Mouse (Mus musculus) heart, embryonic 14.5 days (tissue): ENCODE data around the gene Dctn1. TPM values are rescaled to one million over a fixed set of nuclear protein-coding genes. Genes with fewer than 3 reads are reported as not detected.

Experiments
- ATAC-seq: fragments of 200-750 bp; cut with Nextera tagmentation; 2 replicates; pipeline ENCODE4 v1.8.0; 2017; ENCODE audit warnings: low read depth, moderate TSS enrichment; ENCODE audit not compliant: insufficient number of reproducible peaks, insufficient read depth, low FRiP score
- H3K27ac ChIP-seq, 2 experiments: fragments of 200-500 bp in 1 of 2; fragments of 300-500 bp in 1 of 2; sonication (generic) in 1 of 2; replicated peaks in 1 of 2; 2 replicates each; pipeline ENCODE4 v1.5.1; 2012 to 2014; ENCODE audit warnings: low read depth in 2 of 2, low read length in 2 of 2, control low read depth in 1 of 2, mild to moderate bottlenecking in 1 of 2, mixed read lengths in 1 of 2; ENCODE audit not compliant: control insufficient read depth in 1 of 2, insufficient read depth in 1 of 2
- H3K27me3 ChIP-seq: fragments of 300-500 bp; sonication (generic); 2 replicates; pipeline ENCODE4 v1.6.1; 2014; ENCODE audit warnings: mild to moderate bottlenecking, low read length, control low read depth; ENCODE audit not compliant: control insufficient read depth, insufficient read depth
- H3K36me3 ChIP-seq: fragments of 300-500 bp; sonication (generic); 2 replicates; pipeline ENCODE4 v1.6.1; 2014; ENCODE audit warnings: mild to moderate bottlenecking, control low read depth, low read length, mixed read lengths; ENCODE audit not compliant: control insufficient read depth, insufficient read depth
- H3K4me1 ChIP-seq, 2 experiments: fragments of 200-500 bp in 1 of 2; fragments of 300-500 bp in 1 of 2; sonication (generic) in 1 of 2; 2 replicates each; pipeline ENCODE4 v1.6.1; 2012 to 2014; ENCODE audit warnings: low read length in 2 of 2, control low read depth in 1 of 2, mixed read lengths in 1 of 2; ENCODE audit not compliant: control insufficient read depth in 2 of 2, insufficient read depth in 2 of 2
- H3K4me2 ChIP-seq: fragments of 300-500 bp; sonication (generic); 2 replicates; pipeline ENCODE4 v1.6.1; 2014; ENCODE audit warnings: mild to moderate bottlenecking, low read length
- H3K4me3 ChIP-seq, 2 experiments: fragments of 200-500 bp in 1 of 2; fragments of 300-500 bp in 1 of 2; sonication (generic) in 1 of 2; 2 replicates each; pipeline ENCODE4 v1.5.1; 2012 to 2014; ENCODE audit warnings: low read length in 2 of 2, mild to moderate bottlenecking in 2 of 2, control low read depth in 1 of 2, low read depth in 1 of 2, moderate library complexity in 1 of 2; ENCODE audit not compliant: control insufficient read depth in 1 of 2, insufficient read depth in 1 of 2
- H3K9ac ChIP-seq: fragments of 300-500 bp; sonication (generic); 2 replicates; pipeline ENCODE4 v1.6.1; 2014; ENCODE audit warnings: mild to moderate bottlenecking, low read length
- H3K9me3 ChIP-seq: fragments of 300-500 bp; sonication (generic); 2 replicates; pipeline ENCODE4 v1.6.1; 2016; ENCODE audit warnings: low read length, control low read depth; ENCODE audit not compliant: control insufficient read depth
- WGBS: fragments of 180-500 bp; shearing (Covaris S2); extraction: QIAGEN DNeasy Blood & Tissue Kit; methylation state at CpG from one replicate; pipeline ENCODE4 v1.1.7; 2014; 5-methylcytosine and 5-hydroxymethylcytosine counted together
- polyA plus RNA-seq: library from polyadenylated mRNA; unstranded; fragments of >200 nt; fragmentation: Nextera tagmentation; extraction: Ambion mirVana; gene quantifications from 2 replicates; pipeline ENCODE4 v1.2.1, GENCODE M21; 2014

The Dctn1 gene
- polyA plus RNA-seq, 1 experiment from 2014 or later = 60.2 TPM

GRCm38 (mm10) chr6:83185895-83186861, 20.5 kb downstream of the Dctn1 start:
- peaks cover 4 to 10% of the 10 kb centered on the region in 2 experiments; a peak in 3 of 4 replicates for H3K4me1 ChIP-seq
- no peaks in the 10 kb centered on the region for H3K27me3 ChIP-seq
- ATAC-seq = peak; percentile 76; the same call in 1 of the 2 replicates
- 22% methylated on average over 25 of the region's 25 CpGs for WGBS
- peak overlapping the region; percentile 49 for H3K4me2 ChIP-seq
- H3K27ac ChIP-seq = no peak overlapping the region
- no peaks in the 10 kb centered on the region for H3K9me3 ChIP-seq
- H3K4me3 ChIP-seq = no peak overlapping the region; a peak in 1 of 4 replicates
- peaks cover 64% of the 10 kb centered on the region for H3K36me3 ChIP-seq
- H3K9ac ChIP-seq = no peak overlapping the region

- Histone ChIP-seq H3K36me3 (peaks cover 66% of the 10 kb centered on the region), H3K9ac (no peak overlapping the region), H3K27me3 (no peaks in the 10 kb centered on the region), H3K4me1 (peaks cover 4 to 10% of the 10 kb centered on the region in 2 experiments; a peak in 3 of 4 replicates), H3K9me3 (no peaks in the 10 kb centered on the region), H3K4me2 (no peak overlapping the region), H3K27ac (no peak overlapping the region), H3K4me3 (no peak overlapping the region)
- 92% methylated on average over 2 of the region's 2 CpGs for WGBS
- ATAC-seq = no peak
Measured at GRCm38 (mm10) chr6:83186946-83187345, 21.2 kb downstream of the Dctn1 start.

GRCm38 (mm10) chr6:83193571-83193970, 27.9 kb downstream of the Dctn1 start:
- H3K9me3 ChIP-seq = no peaks in the 10 kb centered on the region
- H3K4me2 ChIP-seq = no peak overlapping the region
- H3K9ac ChIP-seq = no peak overlapping the region
- no peaks in the 10 kb centered on the region for H3K27me3 ChIP-seq
- H3K4me1 ChIP-seq = peaks cover 0 to 3% of the 10 kb centered on the region in 2 experiments; a peak in 2 of 4 replicates
- H3K27ac ChIP-seq = no peak overlapping the region
- peaks cover 97% of the 10 kb centered on the region for H3K36me3 ChIP-seq
- ATAC-seq = no peak
- no peak overlapping the region for H3K4me3 ChIP-seq
- 94% methylated on average over 7 of the region's 7 CpGs for WGBS

- Histone ChIP-seq H3K9ac (no peak overlapping the region), H3K4me2 (no peak overlapping the region), H3K4me1 (peaks cover 0 to 3% of the 10 kb centered on the region in 2 experiments; a peak in 2 of 4 replicates), H3K27me3 (no peaks in the 10 kb centered on the region), H3K9me3 (no peaks in the 10 kb centered on the region), H3K4me3 (no peak overlapping the region), H3K36me3 (peaks cover 88% of the 10 kb centered on the region), H3K27ac (peak overlapping the region in 1 of 2 experiments; percentile 24; a peak in 1 of 4 replicates)
- WGBS = 31% methylated on average over 15 of the region's 15 CpGs
- peak; percentile 34 for ATAC-seq
Measured at GRCm38 (mm10) chr6:83197345-83198004, 31.8 kb downstream of the Dctn1 start.

GRCm38 (mm10) chr6:83203320-83203719, 37.6 kb downstream of the Dctn1 start:
- no peaks in the 10 kb centered on the region for H3K27me3 ChIP-seq
- no peak overlapping the region for H3K4me3 ChIP-seq
- H3K36me3 ChIP-seq = peaks cover 30% of the 10 kb centered on the region
- no peak overlapping the region for H3K9ac ChIP-seq
- no peak overlapping the region for H3K27ac ChIP-seq
- WGBS = 82% methylated on average over 4 of the region's 4 CpGs
- peaks cover 3% of the 10 kb centered on the region in 2 experiments; a peak in 2 of 4 replicates for H3K4me1 ChIP-seq
- no peaks in the 10 kb centered on the region for H3K9me3 ChIP-seq
- H3K4me2 ChIP-seq = no peak overlapping the region
- no peak for ATAC-seq

- Histone ChIP-seq H3K4me2 (no peak overlapping the region), H3K36me3 (peaks cover 7% of the 10 kb centered on the region; the same call in 1 of the 2 replicates), H3K9me3 (no peaks in the 10 kb centered on the region), H3K9ac (no peak overlapping the region), H3K4me3 (no peak overlapping the region), H3K27ac (no peak overlapping the region), H3K4me1 (peaks cover 3 to 7% of the 10 kb centered on the region in 2 experiments; a peak in 2 of 4 replicates), H3K27me3 (no peaks in the 10 kb centered on the region)
- ATAC-seq = no peak
- 89% methylated on average over 3 of the region's 3 CpGs for WGBS
Measured at GRCm38 (mm10) chr6:83205851-83206250, 40.1 kb downstream of the Dctn1 start.

GRCm38 (mm10) chr6:83206321-83206720, 40.6 kb downstream of the Dctn1 start:
- Histone ChIP-seq H3K4me1 (peaks cover 4 to 7% of the 10 kb centered on the region in 2 experiments; a peak in 2 of 4 replicates), H3K27me3 (no peaks in the 10 kb centered on the region), H3K4me2 (no peak overlapping the region), H3K9me3 (no peaks in the 10 kb centered on the region), H3K27ac (no peak overlapping the region), H3K4me3 (no peak overlapping the region), H3K9ac (no peak overlapping the region), H3K36me3 (0 out of 2 replicates have a peak, but pooled peaks cover 2% of the 10 kb centered on the region)
- no peak for ATAC-seq
- WGBS = 80% methylated on average over 11 of the region's 11 CpGs
